In genomic region chr7:41393048-41393971, GRCm38 (mm10) we compare ENCODE assay signal across 8 mouse cellular contexts. TPM values are rescaled to one million over a fixed set of nuclear protein-coding genes. Genes with fewer than 3 reads are reported as not detected.
DNase-seq lines count a peak whose midpoint lies in the region; ATAC-seq and TF ChIP-seq lines count a peak whose summit lies in the region.

TSS of gene AI987944 (minus strand) at chr7:41393379.

- dilution Hi-C loops in CH12.LX (cut with MboI; ENCODE audit: extremely low pct_ligation_motif_present, extremely low pct_unique_long_range_greater_than_20kb, low sequenced_read_pairs), result no loop called here

- DNase-seq in CH12.LX (ENCODE audit: extremely low read depth), result peak; percentile 95
- DNase-seq in c-Kit-positive CD71-positive TER-119-negative erythroid progenitor cells, embryonic 14.5 days (ENCODE audit: low read depth), result peak; percentile 89
- peak; percentile 82 for DNase-seq in forebrain, embryonic 11.5 days (ENCODE audit: low spot score)
- DNase-seq in kidney, postnatal 36 days, result peak; percentile 90 to 93
- DNase-seq in telencephalon, adult 2 months (ENCODE audit: low read depth, low spot score), result peak; percentile 95

- peak within 1 kb of the TSS; percentile 62 to 81 (median 72) for H3K4me3 ChIP-seq in CH12.LX (replicated peaks in 1 of 3; ENCODE audit: low read depth in 2 of 3, low read length in 2 of 3, poor library complexity in 1 of 3)
- peak within 1 kb of the TSS; percentile 53 for H3K4me3 ChIP-seq in forebrain, embryonic 11.5 days (ENCODE audit: low read depth, low read length)
- H3K4me3 ChIP-seq in heart, embryonic 16.5 days (ENCODE audit: low read length), result peak within 1 kb of the TSS; percentile 88
- peak within 1 kb of the TSS; percentile 69 for H3K4me3 ChIP-seq in liver, embryonic 15.5 days (replicated peaks)
- H3K4me3 ChIP-seq in neural tube, embryonic 12.5 days, result peak within 1 kb of the TSS; percentile 47

- H3K79me2 ChIP-seq in CH12.LX (replicated peaks; ENCODE audit: control insufficient read depth, extremely low read depth, insufficient read depth, poor library complexity, severe bottlenecking), result peaks cover 8% of the 10 kb centered on the region

- peak within 1 kb of the TSS; percentile 68 for H3K27ac ChIP-seq in CH12.LX (ENCODE audit: insufficient read depth, low read depth)
- H3K27ac ChIP-seq in forebrain, embryonic 11.5 days (ENCODE audit: low read depth, low read length), result 0 out of 2 replicates have a peak within 1 kb of the TSS, but pooled peaks have one; percentile 57
- H3K27ac ChIP-seq in heart, embryonic 16.5 days (ENCODE audit: low read length), result peak within 1 kb of the TSS; percentile 81
- H3K27ac ChIP-seq in liver, embryonic 15.5 days (replicated peaks), result peak within 1 kb of the TSS; percentile 80
- H3K27ac ChIP-seq in neural tube, embryonic 12.5 days, result no peak within 1 kb of the TSS

- no peak for TF ChIP-seq EP300 in CH12.LX (IDR thresholded peaks at IDR 0.05; ENCODE audit: low read length)

- WGBS in forebrain, embryonic 11.5 days, result under 1% methylated on average over 25 of the region's 25 CpGs
- WGBS in heart, embryonic 16.5 days, result under 1% methylated on average over 25 of the region's 25 CpGs
- WGBS in liver, embryonic 15.5 days (ENCODE audit: insufficient replicate concordance), result under 1% methylated on average over 25 of the region's 25 CpGs
- WGBS in neural tube, embryonic 12.5 days, result under 1% methylated on average over 25 of the region's 25 CpGs

- TF ChIP-seq POLR2A in CH12.LX (IDR thresholded peaks at IDR 0.05; ENCODE audit: low read depth, low read length), result peak; percentile 67

- TF ChIP-seq CTCF in CH12.LX (conservative IDR thresholded peaks at IDR 0.05 in 1 of 2, IDR thresholded peaks at IDR 0.05 in 1 of 2; ENCODE audit: low read depth in 2 of 2, low read length in 2 of 2), result no peak

- H3K9ac ChIP-seq in CH12.LX (ENCODE audit: insufficient read depth, low read depth), result peak within 1 kb of the TSS; percentile 80
- peak within 1 kb of the TSS; percentile 61 for H3K9ac ChIP-seq in forebrain, embryonic 11.5 days (ENCODE audit: low read length)
- peak within 1 kb of the TSS; percentile 79 for H3K9ac ChIP-seq in heart, embryonic 16.5 days (ENCODE audit: low read length)
- peak within 1 kb of the TSS; percentile 49 for H3K9ac ChIP-seq in liver, embryonic 15.5 days
- H3K9ac ChIP-seq in neural tube, embryonic 12.5 days, result peak within 1 kb of the TSS; percentile 23; the same call in 1 of the 2 replicates

- ATAC-seq in forebrain, embryonic 11.5 days (replicated peaks; ENCODE audit: low FRiP score), result peak; percentile 99
- peak; percentile 100 for ATAC-seq in heart, embryonic 16.5 days (replicated peaks; ENCODE audit: extremely low read depth, insufficient read depth, low FRiP score)
- peak; percentile 97 for ATAC-seq in liver, embryonic 15.5 days (ENCODE audit: insufficient read depth)
- ATAC-seq in neural tube, embryonic 12.5 days (ENCODE audit: low FRiP score, low read depth), result peak; percentile 99

- in situ Hi-C loops in CH12.LX (cut with MboI; ENCODE audit: low pct_ligation_motif_present, low pct_unique_long_range_greater_than_20kb, low sequenced_read_pairs), result loop anchor here (25.0 kb wide), 1 partner anchor 244 kb away; the partner anchor contains the start of gene Zfp788

- H3K4me2 ChIP-seq in CH12.LX (ENCODE audit: insufficient read depth, low read depth, poor library complexity, severe bottlenecking), result peak within 1 kb of the TSS; percentile 59
- peak within 1 kb of the TSS; percentile 57 for H3K4me2 ChIP-seq in forebrain, embryonic 11.5 days (ENCODE audit: low read depth, low read length, severe bottlenecking)
- peak within 1 kb of the TSS; percentile 81 for H3K4me2 ChIP-seq in heart, embryonic 16.5 days (ENCODE audit: low read depth, low read length)
- H3K4me2 ChIP-seq in liver, embryonic 15.5 days, result peak within 1 kb of the TSS; percentile 71
- peak within 1 kb of the TSS; percentile 58 for H3K4me2 ChIP-seq in neural tube, embryonic 12.5 days (replicated peaks)

- H3K27me3 ChIP-seq in CH12.LX (replicated peaks), result peaks cover 11% of the 10 kb centered on the region
- no peaks in the 10 kb centered on the region for H3K27me3 ChIP-seq in forebrain, embryonic 11.5 days (ENCODE audit: control insufficient read depth, insufficient read depth, low read length)
- no peaks in the 10 kb centered on the region for H3K27me3 ChIP-seq in heart, embryonic 16.5 days (ENCODE audit: control insufficient read depth, insufficient read depth, low read length)
- H3K27me3 ChIP-seq in liver, embryonic 15.5 days, result no peaks in the 10 kb centered on the region
- no peaks in the 10 kb centered on the region for H3K27me3 ChIP-seq in neural tube, embryonic 12.5 days (replicated peaks)

- H3K4me1 ChIP-seq in CH12.LX (ENCODE audit: control insufficient read depth in 1 of 2, insufficient read depth in 2 of 2), result peaks cover 2 to 15% of the 10 kb centered on the region in 2 experiments; a peak in 3 of 4 replicates
- H3K4me1 ChIP-seq in forebrain, embryonic 11.5 days (replicated peaks; ENCODE audit: control insufficient read depth, insufficient read depth, low read length), result no peaks in the 10 kb centered on the region
- no peaks in the 10 kb centered on the region for H3K4me1 ChIP-seq in heart, embryonic 16.5 days (ENCODE audit: control insufficient read depth, insufficient read depth, low read length)
- no peaks in the 10 kb centered on the region; the same call in 1 of the 2 replicates for H3K4me1 ChIP-seq in liver, embryonic 15.5 days (replicated peaks)
- H3K4me1 ChIP-seq in neural tube, embryonic 12.5 days, result no peaks in the 10 kb centered on the region

- no peak for TF ChIP-seq RAD21 in CH12.LX (IDR thresholded peaks at IDR 0.05; ENCODE audit: low read depth, low read length)

- H3K36me3 ChIP-seq in CH12.LX (replicated peaks in 1 of 2; ENCODE audit: control insufficient read depth in 1 of 2, insufficient read depth in 1 of 2, low read length in 1 of 2), result peaks cover 0 to 3% of the 10 kb centered on the region in 2 experiments
- no peaks in the 10 kb centered on the region for H3K36me3 ChIP-seq in forebrain, embryonic 11.5 days (ENCODE audit: control insufficient read depth, insufficient read depth, low read length)
- no peaks in the 10 kb centered on the region for H3K36me3 ChIP-seq in heart, embryonic 16.5 days (ENCODE audit: control insufficient read depth, insufficient read depth)
- H3K36me3 ChIP-seq in liver, embryonic 15.5 days (replicated peaks), result no peaks in the 10 kb centered on the region
- no peaks in the 10 kb centered on the region for H3K36me3 ChIP-seq in neural tube, embryonic 12.5 days

- H3K9me3 ChIP-seq in CH12.LX (replicated peaks; ENCODE audit: low read length), result no peaks in the 10 kb centered on the region
- H3K9me3 ChIP-seq in forebrain, embryonic 11.5 days (ENCODE audit: control insufficient read depth, low read length), result no peaks in the 10 kb centered on the region
- H3K9me3 ChIP-seq in heart, embryonic 16.5 days (replicated peaks; ENCODE audit: control insufficient read depth, low read length), result no peaks in the 10 kb centered on the region
- no peaks in the 10 kb centered on the region for H3K9me3 ChIP-seq in liver, embryonic 15.5 days (replicated peaks)
- no peaks in the 10 kb centered on the region for H3K9me3 ChIP-seq in neural tube, embryonic 12.5 days

TF ChIP-seq in CH12.LX, 34 proteins besides CTCF, POLR2A, EP300 and RAD21 (continues in another document):
- TF ChIP-seq ELF1 (IDR thresholded peaks at IDR 0.05; ENCODE audit: low read depth, low read length), result peak; percentile 90
- no peak for TF ChIP-seq UBTF (IDR thresholded peaks at IDR 0.05; ENCODE audit: low read depth, low read length)
- no peak for TF ChIP-seq ETS1 (conservative IDR thresholded peaks at IDR 0.05; ENCODE audit: low read depth, low read length)
- TF ChIP-seq MAZ (IDR thresholded peaks at IDR 0.05; ENCODE audit: low read depth, low read length), result 0 out of 2 replicates have a peak, but pooled peaks have one; percentile 14
- no peak for TF ChIP-seq USF1 (IDR thresholded peaks at IDR 0.05; ENCODE audit: low read depth, low read length)
- TF ChIP-seq HCFC1 (IDR thresholded peaks at IDR 0.05; ENCODE audit: low read depth, low read length), result peak; percentile 68
- TF ChIP-seq E2F4 (IDR thresholded peaks at IDR 0.05; ENCODE audit: insufficient replicate concordance, low read depth, low read length), result 0 out of 2 replicates have a peak, but pooled peaks have one; percentile 44
- TF ChIP-seq ZMIZ1 (IDR thresholded peaks at IDR 0.05; ENCODE audit: low read depth, low read length), result no peak; the same call in 1 of the 2 replicates
- 0 out of 2 replicates have a peak, but pooled peaks have one; percentile 35 for TF ChIP-seq TCF12 (IDR thresholded peaks at IDR 0.05; ENCODE audit: low read depth, low read length)
- no peak for TF ChIP-seq ZKSCAN1 (IDR thresholded peaks at IDR 0.05; ENCODE audit: borderline replicate concordance, low read depth, low read length)
- no peak for TF ChIP-seq ZC3H11A (IDR thresholded peaks at IDR 0.05; ENCODE audit: low read depth, low read length)
- no peak for TF ChIP-seq CHD1 (IDR thresholded peaks at IDR 0.05; ENCODE audit: low read depth, low read length)
- no peak for TF ChIP-seq IRF4 (IDR thresholded peaks at IDR 0.05; ENCODE audit: low read depth, low read length)
- no peak; the same call in 1 of the 2 replicates for TF ChIP-seq SIN3A (IDR thresholded peaks at IDR 0.05; ENCODE audit: low read length)
- no peak for TF ChIP-seq RCOR1 (conservative IDR thresholded peaks at IDR 0.05; ENCODE audit: low read depth, low read length)
- no peak for TF ChIP-seq MXI1 (IDR thresholded peaks at IDR 0.05; ENCODE audit: low read depth, low read length)
- peak; percentile 74; the same call in 1 of the 2 replicates for TF ChIP-seq MEF2A (IDR thresholded peaks at IDR 0.05; ENCODE audit: borderline replicate concordance, low read depth, low read length)
- TF ChIP-seq TBP (conservative IDR thresholded peaks at IDR 0.05; ENCODE audit: low read depth, low read length), result peak; percentile 81
- peak; percentile 63 for TF ChIP-seq NELFE (IDR thresholded peaks at IDR 0.05; ENCODE audit: low read depth, low read length)
- 0 out of 2 replicates have a peak, but pooled peaks have one; percentile 16 for TF ChIP-seq MYC (IDR thresholded peaks at IDR 0.05; ENCODE audit: low read depth, low read length)
- TF ChIP-seq POLR2AphosphoS2 (IDR thresholded peaks at IDR 0.05; ENCODE audit: low read depth, low read length), result no peak
- peak; percentile 55; the same call in 1 of the 2 replicates for TF ChIP-seq CHD2 (IDR thresholded peaks at IDR 0.05; ENCODE audit: low read length)

RNA-seq across cellular contexts. Expression of gene AI987944, which starts in this region (rescaled TPM):
- total RNA-seq in CH12.LX (2012; rRNA removed) (9.6 and 10.9 TPM in 2 replicates), CH12.LX (2014; rRNA removed) (18.5 and 20.7 TPM in 2 replicates)
- polyA plus RNA-seq in CH12.LX (2012; ENCODE audit: insufficient read length, low read depth), result 8.3 and 9.3 TPM in 2 replicates
- polyA plus RNA-seq in forebrain, embryonic 11.5 days (2014; fragmentation: Nextera tagmentation; extraction: Ambion mirVana), result 10.5 and 11.1 TPM in 2 replicates
- 10.7 and 13.7 TPM in 2 replicates for polyA plus RNA-seq in heart, embryonic 16.5 days (2015; fragmentation: Nextera tagmentation; extraction: Ambion mirVana)
- polyA plus RNA-seq in liver, embryonic 15.5 days (2015; fragmentation: Nextera tagmentation; extraction: Ambion mirVana), result 5.1 and 5.5 TPM in 2 replicates
- polyA plus RNA-seq in neural tube, embryonic 12.5 days (2016; fragmentation: Nextera tagmentation; extraction: Ambion mirVana), result 7.1 and 7.8 TPM in 2 replicates

Comparison
In these comparisons a context has a peak if more than half of its experiments do, and no peak if none do; other contexts are left out.
1. H3K9ac ChIP-seq: peak in every context shown above with its lines; median percentile 80 in CH12.LX; 79 in heart, embryonic 16.5 days; 61 in forebrain, embryonic 11.5 days; 49 in liver, embryonic 15.5 days; 23 in neural tube, embryonic 12.5 days.